Mouse (Mus musculus): Measurements from ENCODE around the gene Slc12a8. TPM values are rescaled to one million over a fixed set of nuclear protein-coding genes. Genes with fewer than 3 reads are reported as not detected.
A peak's percentile ranks its signal among the peaks of the same experiment; 100 is the strongest.

Slc12a8 gene
- polyA plus RNA-seq, 2 experiments = 0.94 to 0.97 TPM

GRCm38 (mm10) chr16:33594037-33594771 lies 77.1 kb downstream of the Slc12a8 start:
- no peak overlapping the region for H3K9ac ChIP-seq (ENCODE audit: low read depth, low read length, severe bottlenecking)
- H3K9me3 ChIP-seq (ENCODE audit: control insufficient read depth, low read length) = no peaks in the 10 kb centered on the region
- DNase-seq (ENCODE audit: low spot score) (peak; percentile 64), ATAC-seq (ENCODE audit: low FRiP score, low read depth) (peak; percentile 53; the same call in 1 of the 2 replicates)
- H3K27me3 ChIP-seq (ENCODE audit: control insufficient read depth, insufficient read depth, low read length) = no peaks in the 10 kb centered on the region
- H3K36me3 ChIP-seq (ENCODE audit: control insufficient read depth, insufficient read depth, low read length) = no peaks in the 10 kb centered on the region
- 0 out of 2 replicates have a peak, but pooled peaks cover 3% of the 10 kb centered on the region for H3K4me1 ChIP-seq (ENCODE audit: control insufficient read depth, insufficient read depth, low read length)
- H3K27ac ChIP-seq (replicated peaks; ENCODE audit: low read depth, low read length) = no peak overlapping the region
- H3K4me3 ChIP-seq (replicated peaks; ENCODE audit: low read length) = no peak overlapping the region
- WGBS = 59% methylated on average over 7 of the region's 7 CpGs
- TF ChIP-seq POLR2A (IDR thresholded peaks at IDR 0.05; ENCODE audit: borderline replicate concordance, extremely low read depth, insufficient read depth, insufficient read length) = no peak
- H3K4me2 ChIP-seq (replicated peaks; ENCODE audit: low read depth, low read length, severe bottlenecking) = no peak overlapping the region

- Histone ChIP-seq H3K27ac (replicated peaks; ENCODE audit: low read depth, low read length) (no peak overlapping the region), H3K4me1 (ENCODE audit: control insufficient read depth, insufficient read depth, low read length) (0 out of 2 replicates have a peak, but pooled peaks cover 3% of the 10 kb centered on the region), H3K9ac (ENCODE audit: low read depth, low read length, severe bottlenecking) (no peak overlapping the region), H3K27me3 (ENCODE audit: control insufficient read depth, insufficient read depth, low read length) (no peaks in the 10 kb centered on the region), H3K4me2 (replicated peaks; ENCODE audit: low read depth, low read length, severe bottlenecking) (no peak overlapping the region), H3K9me3 (ENCODE audit: control insufficient read depth, low read length) (no peaks in the 10 kb centered on the region), H3K4me3 (replicated peaks; ENCODE audit: low read length) (no peak overlapping the region), H3K36me3 (ENCODE audit: control insufficient read depth, insufficient read depth, low read length) (no peaks in the 10 kb centered on the region)
- no peak for DNase-seq (ENCODE audit: low spot score)
- no peak for ATAC-seq (ENCODE audit: low FRiP score, low read depth)
- WGBS = 83% methylated on average over 6 of the region's 6 CpGs
- no peak for TF ChIP-seq POLR2A (IDR thresholded peaks at IDR 0.05; ENCODE audit: borderline replicate concordance, extremely low read depth, insufficient read depth, insufficient read length)
Observed at GRCm38 (mm10) chr16:33595235-33595769, 78.2 kb downstream of the Slc12a8 start.

DNA sequence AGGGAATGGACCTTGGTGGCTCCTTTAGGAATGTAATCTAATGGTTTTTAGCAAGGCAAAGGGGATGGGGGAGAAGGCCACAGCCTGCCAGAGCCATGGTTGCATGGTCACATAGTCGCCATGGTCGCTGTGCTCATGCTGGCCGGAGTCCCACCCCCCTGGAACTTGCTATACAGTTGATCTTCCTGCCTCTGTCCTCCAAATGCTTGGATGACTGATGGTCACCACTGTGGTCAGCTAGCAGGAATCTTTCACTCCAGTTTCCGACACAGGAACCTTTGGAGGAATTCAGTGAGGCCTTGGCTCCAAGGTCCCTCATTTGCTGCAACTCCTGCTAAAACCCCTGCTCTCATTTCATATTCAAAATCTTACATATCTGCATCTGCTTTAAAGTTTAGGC lies 79.1 kb downstream of the Slc12a8 start:
- no peak overlapping the region for H3K4me3 ChIP-seq (replicated peaks; ENCODE audit: low read length)
- no peak overlapping the region for H3K27ac ChIP-seq (replicated peaks; ENCODE audit: low read depth, low read length)
- H3K4me2 ChIP-seq (replicated peaks; ENCODE audit: low read depth, low read length, severe bottlenecking) = no peak overlapping the region
- 0 out of 2 replicates have a peak, but pooled peaks cover 3% of the 10 kb centered on the region for H3K4me1 ChIP-seq (ENCODE audit: control insufficient read depth, insufficient read depth, low read length)
- no peaks in the 10 kb centered on the region for H3K27me3 ChIP-seq (ENCODE audit: control insufficient read depth, insufficient read depth, low read length)
- H3K9me3 ChIP-seq (ENCODE audit: control insufficient read depth, low read length) = no peaks in the 10 kb centered on the region
- no peak overlapping the region for H3K9ac ChIP-seq (ENCODE audit: low read depth, low read length, severe bottlenecking)
- no peak for TF ChIP-seq POLR2A (IDR thresholded peaks at IDR 0.05; ENCODE audit: borderline replicate concordance, extremely low read depth, insufficient read depth, insufficient read length)
- 94% methylated on average over 4 of the region's 4 CpGs for WGBS
- DNase-seq (ENCODE audit: low spot score) (no peak), ATAC-seq (ENCODE audit: low FRiP score, low read depth) (no peak)
- no peaks in the 10 kb centered on the region for H3K36me3 ChIP-seq (ENCODE audit: control insufficient read depth, insufficient read depth, low read length)

GRCm38 (mm10) chr16:33600216-33600615 lies 83.1 kb downstream of the Slc12a8 start:
- no peak overlapping the region for H3K9ac ChIP-seq (ENCODE audit: low read depth, low read length, severe bottlenecking)
- H3K9me3 ChIP-seq (ENCODE audit: control insufficient read depth, low read length) = no peaks in the 10 kb centered on the region
- no peaks in the 10 kb centered on the region for H3K36me3 ChIP-seq (ENCODE audit: control insufficient read depth, insufficient read depth, low read length)
- no peak for TF ChIP-seq POLR2A (IDR thresholded peaks at IDR 0.05; ENCODE audit: borderline replicate concordance, extremely low read depth, insufficient read depth, insufficient read length)
- no peak overlapping the region for H3K4me2 ChIP-seq (replicated peaks; ENCODE audit: low read depth, low read length, severe bottlenecking)
- no peak overlapping the region for H3K4me3 ChIP-seq (replicated peaks; ENCODE audit: low read length)
- WGBS = 21% methylated on average over 5 of the region's 5 CpGs
- DNase-seq (ENCODE audit: low spot score) (no peak), ATAC-seq (ENCODE audit: low FRiP score, low read depth) (no peak)
- H3K27ac ChIP-seq (replicated peaks; ENCODE audit: low read depth, low read length) = no peak overlapping the region
- H3K4me1 ChIP-seq (ENCODE audit: control insufficient read depth, insufficient read depth, low read length) = no peaks in the 10 kb centered on the region
- no peaks in the 10 kb centered on the region for H3K27me3 ChIP-seq (ENCODE audit: control insufficient read depth, insufficient read depth, low read length)

GRCm38 (mm10) chr16:33601299-33601698 lies 84.2 kb downstream of the Slc12a8 start:
- no peaks in the 10 kb centered on the region for H3K9me3 ChIP-seq (ENCODE audit: control insufficient read depth, low read length)
- no peaks in the 10 kb centered on the region for H3K36me3 ChIP-seq (ENCODE audit: control insufficient read depth, insufficient read depth, low read length)
- no peak overlapping the region for H3K9ac ChIP-seq (ENCODE audit: low read depth, low read length, severe bottlenecking)
- no peak overlapping the region for H3K4me2 ChIP-seq (replicated peaks; ENCODE audit: low read depth, low read length, severe bottlenecking)
- 93% methylated on average over 8 of the region's 8 CpGs for WGBS
- DNase-seq (ENCODE audit: low spot score) (no peak), ATAC-seq (ENCODE audit: low FRiP score, low read depth) (no peak)
- no peak for TF ChIP-seq POLR2A (IDR thresholded peaks at IDR 0.05; ENCODE audit: borderline replicate concordance, extremely low read depth, insufficient read depth, insufficient read length)
- H3K4me3 ChIP-seq (replicated peaks; ENCODE audit: low read length) = no peak overlapping the region
- H3K27me3 ChIP-seq (ENCODE audit: control insufficient read depth, insufficient read depth, low read length) = no peaks in the 10 kb centered on the region
- no peak overlapping the region for H3K27ac ChIP-seq (replicated peaks; ENCODE audit: low read depth, low read length)
- no peaks in the 10 kb centered on the region for H3K4me1 ChIP-seq (ENCODE audit: control insufficient read depth, insufficient read depth, low read length)

Measured in limb, embryonic 14.5 days (tissue).